Mouse (Mus musculus): ENCODE results near the gene BC034090. TPM values are rescaled to one million over a fixed set of nuclear protein-coding genes. Genes with fewer than 3 reads are reported as not detected.

Gene BC034090
- polyA plus RNA-seq (2016; fragmentation: Nextera tagmentation; extraction: Ambion mirVana): 5.6 and 6.8 TPM in 2 replicates

DNA sequence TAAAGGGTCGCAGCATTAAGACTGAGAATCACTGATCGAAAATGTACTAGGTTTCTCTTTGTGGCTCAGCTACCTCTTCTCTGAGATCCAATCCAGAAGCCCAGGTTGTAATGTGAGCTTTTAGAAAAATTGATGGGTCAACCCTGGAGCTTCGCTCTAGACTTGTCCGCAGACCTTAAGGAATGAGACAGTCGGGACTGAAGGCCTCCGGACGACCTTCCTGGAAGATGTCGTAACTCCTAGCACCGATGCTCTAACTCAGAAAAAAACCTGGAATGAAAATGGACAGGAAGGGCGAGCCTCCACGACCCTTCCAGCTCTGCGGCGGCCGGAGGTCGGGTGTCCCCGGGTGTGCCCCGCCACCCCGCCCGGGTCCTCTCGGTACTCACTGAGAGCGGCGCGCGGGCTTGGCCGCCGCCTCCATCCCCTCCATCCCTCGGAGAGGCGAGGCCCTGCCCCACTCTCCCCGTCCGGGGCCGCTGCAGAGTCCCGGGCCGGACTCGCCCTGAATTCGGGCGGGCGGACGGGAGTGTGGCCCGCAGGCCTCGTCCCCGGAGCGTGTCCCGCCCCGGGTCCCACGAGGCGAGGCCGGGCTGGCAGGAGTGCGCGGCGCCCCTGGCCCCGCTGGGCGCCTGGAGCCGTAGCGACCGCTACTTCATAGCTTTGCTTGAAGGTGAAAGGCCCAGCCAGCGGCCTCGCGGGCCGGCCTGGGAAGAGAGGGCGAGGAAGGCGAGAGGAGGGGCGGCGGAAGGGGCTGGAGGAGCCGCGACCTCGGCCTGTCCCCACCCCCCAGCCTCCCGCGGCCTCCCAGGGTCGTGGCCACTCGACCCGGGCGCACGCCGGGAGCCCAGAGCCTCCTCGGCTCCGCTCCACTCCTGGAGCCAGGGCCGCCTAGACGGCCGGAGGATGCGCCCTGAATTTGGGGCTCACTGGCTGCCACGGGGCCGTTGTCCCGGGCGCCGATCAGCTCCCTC, at the start of gene BC034090:
TSS of gene BC034090 (minus strand) at position 648 of the 974 bp plus-strand sequence.
- H3K4me1 ChIP-seq: peaks cover 28% of the 10 kb centered on the region
- ATAC-seq (ENCODE audit: low FRiP score, low read depth): peak; percentile 74
- peak within 1 kb of the TSS; percentile 77 for H3K9ac ChIP-seq (replicated peaks)
- no peaks in the 10 kb centered on the region for H3K36me3 ChIP-seq
- WGBS: 2% methylated on average over 74 of the region's 85 CpGs
- no peaks in the 10 kb centered on the region for H3K9me3 ChIP-seq
- H3K4me2 ChIP-seq (replicated peaks): peak within 1 kb of the TSS; percentile 85
- peak within 1 kb of the TSS; percentile 25 for H3K27ac ChIP-seq (replicated peaks)
- H3K4me3 ChIP-seq: peak within 1 kb of the TSS; percentile 53
- H3K27me3 ChIP-seq: peaks cover 32% of the 10 kb centered on the region

- H3K4me3 ChIP-seq: no peak overlapping the region
- no peak overlapping the region for H3K4me2 ChIP-seq (replicated peaks)
- peaks cover 9% of the 10 kb centered on the region for H3K36me3 ChIP-seq
- no peaks in the 10 kb centered on the region for H3K4me1 ChIP-seq
- ATAC-seq (ENCODE audit: low FRiP score, low read depth): peak; percentile 62; the same call in 1 of the 2 replicates
- no peak overlapping the region for H3K27ac ChIP-seq (replicated peaks)
- no peaks in the 10 kb centered on the region for H3K27me3 ChIP-seq
- WGBS: 11% methylated on average over 3 of the region's 3 CpGs
- H3K9ac ChIP-seq (replicated peaks): no peak overlapping the region
- H3K9me3 ChIP-seq: no peaks in the 10 kb centered on the region
Measured at GRCm38 (mm10) chr1:155293446-155293845, 49.2 kb upstream of the BC034090 start.

GRCm38 (mm10) chr1:155289411-155289810, 45.2 kb upstream of the BC034090 start:
- Histone ChIP-seq H3K27me3 (no peaks in the 10 kb centered on the region), H3K4me1 (no peaks in the 10 kb centered on the region), H3K9me3 (no peaks in the 10 kb centered on the region), H3K27ac (replicated peaks) (no peak overlapping the region), H3K4me2 (replicated peaks) (no peak overlapping the region), H3K36me3 (peaks cover 29% of the 10 kb centered on the region), H3K9ac (replicated peaks) (no peak overlapping the region), H3K4me3 (no peak overlapping the region)
- WGBS: 95% methylated on average over 1 of the region's 1 CpGs
- no peak for ATAC-seq (ENCODE audit: low FRiP score, low read depth)

- H3K36me3 ChIP-seq: peaks cover 34% of the 10 kb centered on the region
- no peaks in the 10 kb centered on the region for H3K4me1 ChIP-seq
- H3K9me3 ChIP-seq: no peaks in the 10 kb centered on the region
- no peak overlapping the region for H3K4me3 ChIP-seq
- no peak overlapping the region for H3K27ac ChIP-seq (replicated peaks)
- no peak overlapping the region for H3K9ac ChIP-seq (replicated peaks)
- 91% methylated on average over 3 of the region's 3 CpGs for WGBS
- H3K4me2 ChIP-seq (replicated peaks): no peak overlapping the region
- no peak for ATAC-seq (ENCODE audit: low FRiP score, low read depth)
- no peaks in the 10 kb centered on the region for H3K27me3 ChIP-seq
Measured at GRCm38 (mm10) chr1:155288033-155288432, 43.8 kb upstream of the BC034090 start.

- WGBS: 91% methylated on average over 7 of the region's 7 CpGs
- no peak overlapping the region for H3K4me3 ChIP-seq
- no peak overlapping the region for H3K4me2 ChIP-seq (replicated peaks)
- ATAC-seq (ENCODE audit: low FRiP score, low read depth): no peak
- peaks cover 40% of the 10 kb centered on the region for H3K36me3 ChIP-seq
- H3K9ac ChIP-seq (replicated peaks): no peak overlapping the region
- H3K4me1 ChIP-seq: no peaks in the 10 kb centered on the region
- no peaks in the 10 kb centered on the region for H3K27me3 ChIP-seq
- no peaks in the 10 kb centered on the region for H3K9me3 ChIP-seq
- H3K27ac ChIP-seq (replicated peaks): no peak overlapping the region
Measured at GRCm38 (mm10) chr1:155283808-155284207, 39.6 kb upstream of the BC034090 start.

DNA sequence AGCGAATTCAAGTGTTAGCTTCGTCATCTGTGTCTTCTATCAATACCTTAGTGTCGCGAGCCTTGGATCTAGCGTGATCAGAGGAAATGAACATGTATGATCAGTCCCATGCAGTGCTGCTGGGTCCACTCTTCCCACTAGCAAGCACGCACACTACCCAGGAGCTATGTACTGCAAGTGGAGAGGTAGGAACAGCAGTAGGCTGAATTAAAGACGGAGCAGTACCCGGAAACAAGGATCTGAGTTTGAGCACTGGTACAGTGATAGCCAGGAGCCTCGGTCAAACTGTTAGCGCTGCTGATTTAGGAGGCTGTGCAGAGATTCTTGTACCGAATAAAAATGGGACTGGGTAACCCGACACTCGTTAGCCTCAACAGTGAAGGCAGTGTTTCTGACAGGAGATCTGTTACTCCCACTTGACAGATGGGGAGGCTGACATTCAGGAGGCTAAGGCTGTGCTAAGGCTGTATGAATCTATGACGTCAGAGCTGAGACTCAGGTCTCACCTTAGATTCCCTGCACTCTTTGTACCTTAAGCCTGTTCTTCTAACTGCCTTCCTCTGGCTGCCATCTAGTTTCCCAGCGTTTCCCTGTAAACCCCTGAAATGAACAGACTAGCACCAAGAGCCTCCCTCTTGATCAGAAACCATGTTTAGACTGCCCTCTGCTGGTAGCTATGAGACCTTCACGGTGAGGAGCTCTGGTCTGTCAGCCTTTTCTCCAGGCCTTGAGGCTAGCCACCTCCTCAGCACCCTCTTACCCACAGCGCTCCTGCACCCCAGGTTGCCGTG, 37.0 kb upstream of the BC034090 start:
- H3K4me1 ChIP-seq: no peaks in the 10 kb centered on the region
- no peak overlapping the region for H3K27ac ChIP-seq (replicated peaks)
- H3K27me3 ChIP-seq: no peaks in the 10 kb centered on the region
- no peak overlapping the region for H3K4me3 ChIP-seq
- no peak overlapping the region for H3K9ac ChIP-seq (replicated peaks)
- H3K36me3 ChIP-seq: peaks cover 19% of the 10 kb centered on the region
- ATAC-seq (ENCODE audit: low FRiP score, low read depth): peak; percentile 85
- no peak overlapping the region for H3K4me2 ChIP-seq (replicated peaks)
- WGBS: 59% methylated on average over 18 of the region's 18 CpGs
- no peaks in the 10 kb centered on the region for H3K9me3 ChIP-seq

GRCm38 (mm10) chr1:155280306-155280705, 36.1 kb upstream of the BC034090 start:
- no peak for ATAC-seq (ENCODE audit: low FRiP score, low read depth)
- no peaks in the 10 kb centered on the region for H3K4me1 ChIP-seq
- H3K4me2 ChIP-seq (replicated peaks): no peak overlapping the region
- H3K27me3 ChIP-seq: no peaks in the 10 kb centered on the region
- WGBS: 83% methylated on average over 10 of the region's 10 CpGs
- H3K9ac ChIP-seq (replicated peaks): no peak overlapping the region
- no peak overlapping the region for H3K27ac ChIP-seq (replicated peaks)
- H3K9me3 ChIP-seq: no peaks in the 10 kb centered on the region
- no peak overlapping the region for H3K4me3 ChIP-seq
- H3K36me3 ChIP-seq: peaks cover 16% of the 10 kb centered on the region

GRCm38 (mm10) chr1:155276381-155277033, 32.3 kb upstream of the BC034090 start:
- no peak overlapping the region for H3K4me2 ChIP-seq (replicated peaks)
- H3K9me3 ChIP-seq: no peaks in the 10 kb centered on the region
- no peaks in the 10 kb centered on the region for H3K4me1 ChIP-seq
- H3K9ac ChIP-seq (replicated peaks): no peak overlapping the region
- no peaks in the 10 kb centered on the region for H3K36me3 ChIP-seq
- H3K27ac ChIP-seq (replicated peaks): no peak overlapping the region
- no peaks in the 10 kb centered on the region for H3K27me3 ChIP-seq
- 74% methylated on average over 13 of the region's 13 CpGs for WGBS
- H3K4me3 ChIP-seq: no peak overlapping the region
- ATAC-seq (ENCODE audit: low FRiP score, low read depth): no peak

- H3K4me2 ChIP-seq (replicated peaks): no peak overlapping the region
- H3K36me3 ChIP-seq: no peaks in the 10 kb centered on the region
- no peak overlapping the region for H3K4me3 ChIP-seq
- H3K4me1 ChIP-seq: no peaks in the 10 kb centered on the region
- WGBS: 81% methylated on average over 4 of the region's 4 CpGs
- no peaks in the 10 kb centered on the region for H3K27me3 ChIP-seq
- no peaks in the 10 kb centered on the region for H3K9me3 ChIP-seq
- no peak for ATAC-seq (ENCODE audit: low FRiP score, low read depth)
- H3K27ac ChIP-seq (replicated peaks): no peak overlapping the region
- H3K9ac ChIP-seq (replicated peaks): no peak overlapping the region
Measured at GRCm38 (mm10) chr1:155275793-155276192, 31.5 kb upstream of the BC034090 start.

GRCm38 (mm10) chr1:155274976-155275375, 30.7 kb upstream of the BC034090 start:
- Histone ChIP-seq H3K9ac (replicated peaks) (no peak overlapping the region), H3K27ac (replicated peaks) (no peak overlapping the region), H3K9me3 (no peaks in the 10 kb centered on the region), H3K36me3 (no peaks in the 10 kb centered on the region), H3K4me2 (replicated peaks) (no peak overlapping the region), H3K4me3 (no peak overlapping the region), H3K27me3 (no peaks in the 10 kb centered on the region), H3K4me1 (no peaks in the 10 kb centered on the region)
- WGBS: 89% methylated on average over 3 of the region's 3 CpGs
- no peak for ATAC-seq (ENCODE audit: low FRiP score, low read depth)

DNA sequence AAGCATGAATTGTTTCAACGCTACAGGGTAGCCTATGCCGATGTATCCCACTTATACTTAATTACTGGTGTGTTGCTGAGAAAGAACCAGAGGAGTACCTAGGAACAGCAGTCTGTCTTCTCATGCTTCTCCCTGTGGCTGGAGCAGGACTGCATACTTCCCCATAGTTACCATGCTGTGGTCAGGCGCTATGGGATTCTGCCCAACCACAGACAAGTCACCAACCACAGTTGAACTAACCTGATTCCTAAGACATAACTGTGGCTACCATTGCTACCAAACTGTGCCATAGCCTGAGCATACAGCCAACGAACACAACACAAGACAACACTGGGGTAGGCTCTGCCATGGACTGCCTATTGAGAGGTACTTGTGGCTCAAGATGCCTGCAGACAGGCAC, 28.7 kb upstream of the BC034090 start:
- H3K9ac ChIP-seq (replicated peaks): no peak overlapping the region
- no peak overlapping the region for H3K4me3 ChIP-seq
- no peak for ATAC-seq (ENCODE audit: low FRiP score, low read depth)
- H3K4me2 ChIP-seq (replicated peaks): no peak overlapping the region
- H3K36me3 ChIP-seq: no peaks in the 10 kb centered on the region
- H3K9me3 ChIP-seq: no peaks in the 10 kb centered on the region
- no peaks in the 10 kb centered on the region for H3K4me1 ChIP-seq
- H3K27me3 ChIP-seq: no peaks in the 10 kb centered on the region
- H3K27ac ChIP-seq (replicated peaks): no peak overlapping the region
- WGBS: 95% methylated on average over 4 of the region's 4 CpGs
